Mouse (Mus musculus) right cerebral cortex, adult 18-20 months (tissue): ENCODE data around the gene Foxa3.
"Not testable (repeated sequence)": the region's sequence is repeated elsewhere in the genome, so short reads cannot be mapped to it uniquely, and the experiment has no call there.

Source experiments
- DNase-seq: peaks from one replicate; pipeline ENCODE4 v3.0.0; 2022; ENCODE audit warnings: mixed read lengths

Foxa3 gene

GRCm38 (mm10) chr7:19023357-19023814 is at the start of gene Foxa3:
Gene Foxa3, minus strand, starts transcription at chr7:19023538.
- no peak for DNase-seq

GRCm38 (mm10) chr7:19071024-19071423 is 47.7 kb upstream of the Foxa3 start:
- not testable (repeated sequence) for DNase-seq

GRCm38 (mm10) chr7:19069500-19069899 is 46.2 kb upstream of the Foxa3 start:
- DNase-seq: no peak

GRCm38 (mm10) chr7:19068707-19069106 is 45.4 kb upstream of the Foxa3 start:
- no peak for DNase-seq

- DNase-seq: no peak
Observed at GRCm38 (mm10) chr7:19067935-19068334, 44.6 kb upstream of the Foxa3 start.

GRCm38 (mm10) chr7:19067063-19067462 is 43.7 kb upstream of the Foxa3 start:
- DNase-seq: no peak

- no peak for DNase-seq
Observed at GRCm38 (mm10) chr7:19065896-19066295, 42.6 kb upstream of the Foxa3 start.

- no peak for DNase-seq
Observed at GRCm38 (mm10) chr7:19057405-19057804, 34.1 kb upstream of the Foxa3 start.

GRCm38 (mm10) chr7:19055108-19055507 is 31.8 kb upstream of the Foxa3 start:
- DNase-seq: no peak

GRCm38 (mm10) chr7:19054777-19055076 is 31.4 kb upstream of the Foxa3 start:
- DNase-seq: no peak

GRCm38 (mm10) chr7:19054047-19054776 is 30.9 kb upstream of the Foxa3 start, which contains the start of gene Rsph6a:
Gene Rsph6a, plus strand, starts transcription at chr7:19054690.
- peak; percentile 30 for DNase-seq

GRCm38 (mm10) chr7:19053136-19053532 is 29.8 kb upstream of the Foxa3 start:
- no peak for DNase-seq

GRCm38 (mm10) chr7:19052345-19053135 is 29.2 kb upstream of the Foxa3 start:
- DNase-seq: peak; percentile 79

- DNase-seq: no peak
Observed at GRCm38 (mm10) chr7:19051161-19051560, 27.8 kb upstream of the Foxa3 start.

GRCm38 (mm10) chr7:19050172-19050571 is 26.8 kb upstream of the Foxa3 start:
- DNase-seq: peak; percentile 66

GRCm38 (mm10) chr7:19049252-19049651 is 25.9 kb upstream of the Foxa3 start:
- no peak for DNase-seq

- DNase-seq: no peak
Observed at GRCm38 (mm10) chr7:19048006-19048527, 24.7 kb upstream of the Foxa3 start.

- DNase-seq: no peak
Observed at GRCm38 (mm10) chr7:19046286-19047069, 23.1 kb upstream of the Foxa3 start.

- no peak for DNase-seq
Observed at GRCm38 (mm10) chr7:19044616-19045015, 21.3 kb upstream of the Foxa3 start.

- no peak for DNase-seq
Observed at GRCm38 (mm10) chr7:19031641-19032040, 8.3 kb upstream of the Foxa3 start.

GRCm38 (mm10) chr7:19029084-19029653 is 5.8 kb upstream of the Foxa3 start:
- no peak for DNase-seq

GRCm38 (mm10) chr7:19028067-19028466 is 4.7 kb upstream of the Foxa3 start:
- DNase-seq: no peak
